Mouse (Mus musculus) megakaryocyte-erythroid progenitor cell, adult 5-6 weeks (primary cell): ENCODE data around the gene Cdh1. TPM values are rescaled to one million over a fixed set of nuclear protein-coding genes. Genes with fewer than 3 reads are reported as not detected.
"Not testable (repeated sequence)": the region's sequence is repeated elsewhere in the genome, so short reads cannot be mapped to it uniquely, and the experiment has no call there.

Experiments used
- ATAC-seq: replicated peaks from 2 replicates; pipeline ENCODE4 v1.8.0; 2016; ENCODE audit warnings: mild to moderate bottlenecking, inconsistent platforms; ENCODE audit not compliant: severe bottlenecking, poor library complexity, low FRiP score, low TSS enrichment
- total RNA-seq, 2 experiments: library from RNA; stranded (forward) in 1 of 2; stranded (reverse) in 1 of 2; fragments of 200-1000, 215-1000 nt in 1 of 2; fragments of >200 nt in 1 of 2; fragmentation: Nextera tagmentation in 1 of 2; gene quantifications; 2 replicates each; pipeline ENCODE4 v1.2.3; 2014 to 2017

Cdh1 gene
- total RNA-seq, 2 experiments from 2014 or later: not detected

GRCm38 (mm10) chr8:106588443-106589431 is 14.4 kb upstream of the Cdh1 start:
- 0 out of 2 replicates have a peak, but pooled peaks have one; percentile 37 for ATAC-seq

DNA sequence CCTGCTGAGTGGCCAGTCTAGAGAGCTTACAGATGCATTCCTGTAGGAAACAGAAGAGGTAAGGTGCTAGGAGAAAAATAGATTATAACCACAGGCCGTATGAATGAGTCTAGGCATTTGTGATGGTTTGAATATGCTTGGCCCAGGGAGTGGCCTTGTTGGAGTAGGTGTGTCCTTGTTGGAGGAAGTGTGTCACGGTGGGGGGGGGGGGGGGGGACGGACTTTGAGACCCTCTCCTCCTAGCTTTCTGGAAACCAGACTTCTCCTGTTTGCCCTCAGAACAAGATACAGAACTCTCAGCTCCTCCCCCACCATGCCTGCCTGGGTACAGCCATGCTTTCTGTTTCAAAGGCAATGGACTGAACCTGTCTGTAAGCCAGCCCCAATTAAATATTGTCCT is 10.7 kb upstream of the Cdh1 start:
- ATAC-seq: no peak

DNA sequence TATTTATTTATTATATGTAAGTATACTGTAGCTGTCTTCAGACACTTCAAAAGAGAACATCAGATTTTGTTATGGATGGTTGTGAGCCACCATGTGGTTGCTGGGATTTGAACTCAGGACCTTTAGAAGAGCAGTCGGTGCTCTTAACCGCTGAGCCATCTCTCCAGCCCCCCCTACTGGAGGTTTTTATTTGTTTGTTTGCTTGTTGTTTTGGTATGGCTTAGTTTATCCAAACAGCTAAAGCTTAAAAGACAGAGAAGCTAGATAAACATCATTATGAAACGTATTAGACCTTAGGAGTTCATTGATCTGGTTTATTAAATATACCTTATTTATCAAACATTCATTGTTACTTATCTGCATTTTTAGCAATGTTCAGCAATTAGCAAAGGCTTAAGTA is 7.5 kb upstream of the Cdh1 start:
- ATAC-seq: not testable (repeated sequence)

DNA sequence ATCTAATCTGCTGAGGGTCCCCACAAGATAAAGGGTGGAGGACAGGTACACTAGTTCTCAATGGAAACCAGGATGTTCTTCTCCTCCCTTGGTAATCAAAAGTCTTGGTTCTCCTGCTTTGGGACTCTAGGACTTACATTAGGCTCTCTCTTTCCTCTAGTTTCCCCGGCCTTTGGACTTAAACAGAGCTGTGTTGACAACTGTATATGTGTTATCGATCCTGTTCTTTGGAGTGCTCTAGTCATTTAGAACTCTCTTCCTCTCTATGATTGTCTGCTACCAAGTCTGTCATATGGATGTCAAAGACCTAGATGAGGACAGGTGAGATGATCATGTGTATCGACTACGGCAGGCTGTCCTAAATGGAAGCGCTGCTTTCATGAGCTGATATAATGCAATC is 6.1 kb upstream of the Cdh1 start:
- no peak for ATAC-seq

GRCm38 (mm10) chr8:106599265-106599979 is 3.7 kb upstream of the Cdh1 start:
- no peak for ATAC-seq

- no peak for ATAC-seq
Observed at GRCm38 (mm10) chr8:106603933-106604332, 782 bp downstream of the Cdh1 start.

GRCm38 (mm10) chr8:106605657-106606056 is 2.5 kb downstream of the Cdh1 start:
- no peak for ATAC-seq

GRCm38 (mm10) chr8:106606121-106606520 is 3.0 kb downstream of the Cdh1 start:
- ATAC-seq: no peak

- ATAC-seq: no peak
Observed at GRCm38 (mm10) chr8:106606601-106607145, 3.5 kb downstream of the Cdh1 start.

GRCm38 (mm10) chr8:106607783-106608182 is 4.6 kb downstream of the Cdh1 start:
- not testable (repeated sequence) for ATAC-seq

DNA sequence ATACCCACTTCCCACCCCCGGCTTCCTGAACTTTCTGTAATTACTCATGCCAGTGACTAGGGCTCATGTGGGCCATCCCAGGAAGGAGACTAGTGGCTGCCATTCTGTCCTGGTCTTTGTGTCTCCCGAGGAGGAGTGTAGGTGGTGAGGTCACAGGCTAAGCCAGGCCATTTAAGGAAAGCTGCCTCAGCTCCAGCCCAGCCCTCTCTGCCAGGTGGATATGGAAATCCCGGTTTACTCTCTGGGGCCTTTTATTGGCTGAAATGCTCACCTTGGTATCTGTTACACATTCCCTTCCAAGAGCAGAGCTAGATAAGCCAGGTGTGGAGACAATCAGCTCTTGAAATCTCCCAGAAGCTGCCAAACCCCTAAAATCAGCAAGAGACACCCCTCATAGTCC is 5.3 kb downstream of the Cdh1 start:
- ATAC-seq: no peak

GRCm38 (mm10) chr8:106609076-106609903 is 6.1 kb downstream of the Cdh1 start:
- ATAC-seq: no peak

- ATAC-seq: no peak
Observed at GRCm38 (mm10) chr8:106610958-106611640, 7.9 kb downstream of the Cdh1 start.

- no peak for ATAC-seq
Observed at GRCm38 (mm10) chr8:106612047-106612446, 8.9 kb downstream of the Cdh1 start.

DNA sequence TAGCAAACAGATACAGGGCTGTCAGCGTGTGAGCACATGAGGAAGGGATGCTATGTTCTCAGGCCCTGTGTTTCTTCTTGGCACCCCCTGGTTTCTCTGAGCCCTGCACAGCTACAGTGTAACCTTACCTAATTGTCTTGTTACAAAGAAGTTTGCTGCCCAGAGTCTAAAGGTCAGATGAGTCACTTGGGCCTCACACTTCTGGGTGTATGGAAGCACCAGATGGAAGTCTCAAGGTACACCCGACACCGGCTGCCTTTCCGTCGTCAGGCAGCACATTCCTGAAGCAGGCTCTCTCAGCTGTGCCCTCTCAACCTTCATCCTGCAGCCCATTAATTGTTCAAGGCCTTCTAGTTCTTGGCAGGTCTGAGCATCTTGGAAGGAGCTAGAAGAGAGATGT is 11.6 kb downstream of the Cdh1 start:
- no peak for ATAC-seq

DNA sequence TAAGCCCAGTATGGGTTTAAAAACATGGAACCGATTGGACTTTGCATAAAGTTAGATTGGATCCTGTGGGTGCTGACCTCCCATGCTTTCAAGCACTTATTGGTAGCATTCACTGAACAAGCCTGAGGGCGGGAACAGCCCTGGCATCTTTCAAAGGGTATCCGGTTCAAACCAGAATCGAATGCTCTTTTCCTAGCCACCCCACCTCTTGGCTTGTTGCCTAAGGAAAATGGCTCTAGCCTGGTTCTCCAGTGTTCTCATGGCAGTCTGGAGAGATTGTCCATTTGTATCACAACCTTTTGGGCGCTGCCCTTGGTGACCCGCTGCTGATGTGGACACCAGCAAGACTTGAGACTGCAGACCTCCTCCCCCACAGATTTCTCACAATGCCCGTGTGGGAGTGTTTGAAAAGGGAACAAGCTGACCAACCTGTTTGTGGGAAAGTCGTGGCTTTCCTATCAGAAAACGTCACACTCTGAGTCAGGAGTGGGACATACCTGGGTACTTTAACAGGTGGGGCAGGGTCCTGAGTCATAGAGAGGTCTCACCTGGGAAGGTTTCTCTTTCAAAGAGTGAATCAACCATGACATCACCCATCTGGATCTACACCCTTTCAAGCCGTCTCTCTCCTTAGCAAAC is 12.6 kb downstream of the Cdh1 start:
- ATAC-seq: no peak

GRCm38 (mm10) chr8:106616679-106617078 is 13.5 kb downstream of the Cdh1 start:
- no peak for ATAC-seq

GRCm38 (mm10) chr8:106617196-106617595 is 14.0 kb downstream of the Cdh1 start:
- no peak for ATAC-seq
